Mouse (Mus musculus) kidney, embryonic 16.5 days (tissue): ENCODE measurements around the gene Nrip1. TPM values are rescaled to one million over a fixed set of nuclear protein-coding genes. Genes with fewer than 3 reads are reported as not detected.

Experiments used
- ATAC-seq: fragments of 200-750 bp; cut with Nextera tagmentation; 2 replicates; pipeline ENCODE4 v1.8.0; 2017; ENCODE audit warnings: moderate TSS enrichment; ENCODE audit not compliant: low FRiP score, low TSS enrichment
- H3K27ac ChIP-seq: fragments of 300-500 bp; sonication (generic); 2 replicates; pipeline ENCODE4 v1.5.1; 2014; ENCODE audit warnings: low read length
- H3K27me3 ChIP-seq: fragments of 300-500 bp; sonication (generic); 2 replicates; pipeline ENCODE4 v1.6.1; 2014; ENCODE audit warnings: low read length, control low read depth, mixed read lengths; ENCODE audit not compliant: insufficient read depth
- H3K36me3 ChIP-seq: fragments of 300-500 bp; sonication (generic); 2 replicates; pipeline ENCODE4 v1.6.1; 2014; ENCODE audit warnings: low read length, control low read depth, mixed read lengths; ENCODE audit not compliant: insufficient read depth
- H3K4me1 ChIP-seq: fragments of 300-500 bp; sonication (generic); 2 replicates; pipeline ENCODE4 v1.6.1; 2014; ENCODE audit warnings: low read length, control low read depth, mixed read lengths; ENCODE audit not compliant: insufficient read depth
- H3K4me2 ChIP-seq: fragments of 300-500 bp; sonication (generic); replicated peaks from 2 replicates; pipeline ENCODE4 v1.6.1; 2014; ENCODE audit warnings: low read depth, low read length
- H3K4me3 ChIP-seq: fragments of 300-500 bp; sonication (generic); 2 replicates; pipeline ENCODE4 v1.5.1; 2014; ENCODE audit warnings: mild to moderate bottlenecking, low read length
- H3K9ac ChIP-seq: fragments of 300-500 bp; sonication (generic); replicated peaks from 2 replicates; pipeline ENCODE4 v1.6.1; 2014; ENCODE audit warnings: low read length
- H3K9me3 ChIP-seq: fragments of 300-500 bp; sonication (generic); 2 replicates; pipeline ENCODE4 v1.6.1; 2016; ENCODE audit warnings: low read length, control low read depth
- WGBS: fragments of 180-500 bp; shearing (Covaris S2); extraction: QIAGEN DNeasy Blood & Tissue Kit; methylation state at CpG from one replicate; pipeline ENCODE4 v1.1.7; 2014; 5-methylcytosine and 5-hydroxymethylcytosine counted together
- polyA plus RNA-seq: library from polyadenylated mRNA; unstranded; fragments of >200 nt; fragmentation: Nextera tagmentation; extraction: Ambion mirVana; gene quantifications from 2 replicates; pipeline ENCODE4 v1.2.1, GENCODE M21; 2015

The Nrip1 gene
- polyA plus RNA-seq, 1 experiment from 2014 or later, result 49.3 TPM

DNA sequence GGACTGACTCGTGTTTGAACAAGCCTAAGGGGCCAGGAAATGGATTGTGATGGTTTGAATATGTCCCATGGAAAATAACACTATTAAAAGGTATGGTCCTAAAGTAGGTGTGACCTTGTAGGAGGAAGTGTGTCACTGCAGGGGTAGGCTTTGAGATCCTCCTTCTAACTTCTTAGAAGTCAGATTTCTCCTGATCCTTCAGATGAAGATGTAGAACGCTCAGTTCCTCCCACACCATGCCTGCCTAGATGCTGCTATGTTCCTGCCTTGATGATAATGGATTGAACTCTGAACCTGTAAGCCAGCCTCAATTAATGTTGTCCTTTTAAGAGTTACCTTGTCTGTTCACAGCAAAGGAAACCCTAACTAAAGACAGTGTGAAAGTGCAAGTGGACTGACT, 62.8 kb downstream of the Nrip1 start:
- H3K4me1 ChIP-seq, result no peaks in the 10 kb centered on the region
- 0 out of 2 replicates have a peak, but pooled peaks cover 5% of the 10 kb centered on the region for H3K36me3 ChIP-seq
- H3K9me3 ChIP-seq, result no peaks in the 10 kb centered on the region
- 74% methylated on average over 2 of the region's 2 CpGs for WGBS
- H3K4me3 ChIP-seq, result no peak overlapping the region
- H3K9ac ChIP-seq, result no peak overlapping the region
- H3K4me2 ChIP-seq, result no peak overlapping the region
- H3K27ac ChIP-seq, result no peak overlapping the region
- ATAC-seq, result no peak
- H3K27me3 ChIP-seq, result no peaks in the 10 kb centered on the region

DNA sequence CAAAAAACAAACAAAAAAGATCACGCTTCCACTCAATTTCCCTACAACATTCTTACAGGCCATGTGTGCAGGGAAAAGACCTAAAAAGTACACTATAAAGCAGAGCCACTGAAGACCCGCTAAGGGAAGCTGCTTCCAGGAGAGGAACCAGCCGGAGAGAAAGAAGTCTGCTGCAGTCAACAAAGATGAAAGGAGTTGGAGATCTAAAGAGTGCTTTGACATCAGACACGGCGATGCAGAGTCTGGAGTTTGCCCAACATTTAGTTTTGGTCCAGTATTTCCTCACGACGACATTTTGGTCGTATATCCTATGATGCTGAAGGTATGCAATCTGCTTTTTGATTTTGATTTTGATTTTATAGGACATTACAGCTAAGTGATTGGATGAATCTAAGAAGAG, 63.3 kb downstream of the Nrip1 start:
- no peaks in the 10 kb centered on the region for H3K27me3 ChIP-seq
- H3K4me1 ChIP-seq, result no peaks in the 10 kb centered on the region
- H3K4me2 ChIP-seq, result no peak overlapping the region
- no peak overlapping the region for H3K27ac ChIP-seq
- 0 out of 2 replicates have a peak, but pooled peaks cover 5% of the 10 kb centered on the region for H3K36me3 ChIP-seq
- no peak overlapping the region for H3K4me3 ChIP-seq
- no peak for ATAC-seq
- 66% methylated on average over 8 of the region's 8 CpGs for WGBS
- no peak overlapping the region for H3K9ac ChIP-seq
- no peaks in the 10 kb centered on the region for H3K9me3 ChIP-seq

DNA sequence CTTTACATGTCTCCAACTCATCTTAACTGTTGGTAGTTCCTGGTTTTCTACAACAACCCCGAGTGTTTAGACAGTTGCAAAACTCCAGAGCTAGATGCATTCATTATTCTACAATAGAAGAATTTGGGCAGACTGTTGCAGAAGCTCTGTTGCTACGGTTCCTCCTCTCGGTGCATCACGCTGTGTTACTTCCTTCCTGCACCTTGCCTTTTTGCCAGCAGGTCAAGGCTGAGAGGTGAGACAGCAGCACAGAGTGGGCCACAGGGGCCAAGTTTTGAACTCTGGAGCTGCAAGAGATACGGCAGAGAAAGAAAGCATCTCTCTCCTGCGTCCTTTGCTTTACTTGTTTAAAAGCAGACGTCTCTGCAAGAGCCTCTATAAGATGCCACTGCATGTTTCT, 64.3 kb downstream of the Nrip1 start:
- Histone ChIP-seq H3K27ac (no peak overlapping the region), H3K36me3 (0 out of 2 replicates have a peak, but pooled peaks cover 5% of the 10 kb centered on the region), H3K9me3 (no peaks in the 10 kb centered on the region), H3K27me3 (no peaks in the 10 kb centered on the region), H3K4me2 (no peak overlapping the region), H3K4me1 (no peaks in the 10 kb centered on the region), H3K9ac (no peak overlapping the region), H3K4me3 (no peak overlapping the region)
- whole genome bisulfite sequencing, result 83% methylated on average over 7 of the region's 7 CpGs
- ATAC-seq, result no peak

DNA sequence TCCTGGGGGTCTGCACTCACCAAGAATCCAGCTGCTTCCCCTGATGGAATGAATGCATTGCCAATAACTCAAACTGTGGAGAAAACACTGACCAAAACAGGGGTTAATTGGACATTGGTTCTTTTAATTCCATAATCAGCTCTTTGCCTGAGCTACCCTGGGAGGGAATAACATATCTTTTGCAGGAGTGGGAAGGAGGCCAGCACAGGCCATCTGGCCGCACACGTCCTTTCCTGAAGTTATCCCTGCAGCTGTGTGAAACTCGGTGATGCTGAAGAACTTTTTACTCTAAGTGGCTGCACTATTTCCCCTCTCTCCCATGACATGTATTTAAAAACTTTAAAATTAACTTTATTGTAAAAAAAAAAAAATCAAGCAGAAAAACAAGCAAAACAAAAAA, 66.6 kb downstream of the Nrip1 start:
- no peak for ATAC-seq
- H3K9me3 ChIP-seq, result no peaks in the 10 kb centered on the region
- H3K27ac ChIP-seq, result no peak overlapping the region
- 0 out of 2 replicates have a peak, but pooled peaks cover 5% of the 10 kb centered on the region for H3K36me3 ChIP-seq
- no peaks in the 10 kb centered on the region for H3K4me1 ChIP-seq
- no peak overlapping the region for H3K4me2 ChIP-seq
- no peak overlapping the region for H3K9ac ChIP-seq
- no peak overlapping the region for H3K4me3 ChIP-seq
- WGBS, result 70% methylated on average over 3 of the region's 3 CpGs
- no peaks in the 10 kb centered on the region for H3K27me3 ChIP-seq

DNA sequence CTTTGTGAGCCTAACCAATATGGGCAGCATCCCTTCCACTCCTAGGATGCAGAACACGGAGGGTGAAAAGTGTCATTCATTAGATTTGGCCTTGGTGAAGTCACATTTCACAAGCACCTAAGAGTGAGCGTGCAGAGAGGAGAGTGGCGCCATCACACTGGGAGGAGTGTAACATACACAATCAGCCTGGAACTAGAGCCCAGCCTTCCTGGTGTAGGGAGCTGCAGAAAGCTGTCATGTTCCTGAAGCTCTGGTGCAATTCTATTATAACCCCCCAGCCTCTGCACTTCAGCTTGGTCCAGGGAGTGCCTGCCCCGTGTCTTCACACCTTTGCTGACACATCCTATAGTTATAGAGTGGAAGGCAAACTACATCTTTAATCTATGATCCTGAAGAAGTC, 67.2 kb downstream of the Nrip1 start:
- H3K36me3 ChIP-seq, result 0 out of 2 replicates have a peak, but pooled peaks cover 5% of the 10 kb centered on the region
- H3K9ac ChIP-seq, result no peak overlapping the region
- H3K4me3 ChIP-seq, result no peak overlapping the region
- WGBS, result 91% methylated on average over 4 of the region's 4 CpGs
- no peak overlapping the region for H3K4me2 ChIP-seq
- H3K4me1 ChIP-seq, result 0 out of 2 replicates have a peak, but pooled peaks cover 2% of the 10 kb centered on the region
- no peaks in the 10 kb centered on the region for H3K27me3 ChIP-seq
- H3K9me3 ChIP-seq, result no peaks in the 10 kb centered on the region
- no peak overlapping the region for H3K27ac ChIP-seq
- no peak for ATAC-seq

DNA sequence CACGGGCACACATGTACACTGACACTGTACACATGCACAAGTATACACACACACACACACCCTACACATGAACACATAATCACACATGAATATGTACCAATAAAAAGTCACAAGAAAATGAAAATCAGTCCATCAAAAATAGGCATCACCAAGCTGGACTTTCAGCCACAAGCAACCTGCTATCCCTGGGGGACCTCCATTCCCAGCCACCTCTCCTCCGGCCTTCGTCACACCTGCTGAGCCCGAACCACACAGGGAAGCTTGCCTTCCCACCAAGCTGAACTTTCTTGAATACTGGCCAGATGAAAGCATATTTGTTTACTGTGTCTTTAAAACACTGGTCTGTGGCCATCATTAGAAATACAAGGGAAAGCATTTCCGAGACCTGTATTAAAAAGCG, 70.2 kb downstream of the Nrip1 start:
- 88% methylated on average over 6 of the region's 6 CpGs for WGBS
- 0 out of 2 replicates have a peak, but pooled peaks cover 4% of the 10 kb centered on the region for H3K4me1 ChIP-seq
- H3K27me3 ChIP-seq, result no peaks in the 10 kb centered on the region
- H3K4me3 ChIP-seq, result no peak overlapping the region
- no peak overlapping the region for H3K27ac ChIP-seq
- no peak for ATAC-seq
- no peak overlapping the region for H3K4me2 ChIP-seq
- H3K9ac ChIP-seq, result no peak overlapping the region
- no peaks in the 10 kb centered on the region for H3K36me3 ChIP-seq
- H3K9me3 ChIP-seq, result no peaks in the 10 kb centered on the region

DNA sequence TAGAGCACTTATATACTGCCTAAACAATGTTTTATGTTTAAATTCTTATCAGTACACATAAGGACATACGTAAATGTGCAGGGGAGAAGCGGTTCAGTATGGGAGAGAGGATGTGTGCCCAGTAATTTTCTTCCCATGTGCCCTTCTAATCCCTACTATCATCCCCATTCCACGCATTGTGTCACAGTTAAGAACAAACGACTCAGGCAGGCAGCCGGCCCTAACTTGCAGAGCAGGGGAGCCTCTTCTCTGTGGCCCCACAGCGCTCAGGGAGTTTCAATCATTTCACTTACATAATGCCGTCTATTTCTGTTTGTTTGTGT, 71.9 kb downstream of the Nrip1 start:
- Histone ChIP-seq H3K27ac (no peak overlapping the region), H3K36me3 (no peaks in the 10 kb centered on the region), H3K9ac (no peak overlapping the region), H3K4me2 (no peak overlapping the region), H3K27me3 (no peaks in the 10 kb centered on the region), H3K9me3 (no peaks in the 10 kb centered on the region), H3K4me3 (no peak overlapping the region), H3K4me1 (0 out of 2 replicates have a peak, but pooled peaks cover 4% of the 10 kb centered on the region)
- ATAC-seq, result no peak
- 79% methylated on average over 7 of the region's 7 CpGs for WGBS

DNA sequence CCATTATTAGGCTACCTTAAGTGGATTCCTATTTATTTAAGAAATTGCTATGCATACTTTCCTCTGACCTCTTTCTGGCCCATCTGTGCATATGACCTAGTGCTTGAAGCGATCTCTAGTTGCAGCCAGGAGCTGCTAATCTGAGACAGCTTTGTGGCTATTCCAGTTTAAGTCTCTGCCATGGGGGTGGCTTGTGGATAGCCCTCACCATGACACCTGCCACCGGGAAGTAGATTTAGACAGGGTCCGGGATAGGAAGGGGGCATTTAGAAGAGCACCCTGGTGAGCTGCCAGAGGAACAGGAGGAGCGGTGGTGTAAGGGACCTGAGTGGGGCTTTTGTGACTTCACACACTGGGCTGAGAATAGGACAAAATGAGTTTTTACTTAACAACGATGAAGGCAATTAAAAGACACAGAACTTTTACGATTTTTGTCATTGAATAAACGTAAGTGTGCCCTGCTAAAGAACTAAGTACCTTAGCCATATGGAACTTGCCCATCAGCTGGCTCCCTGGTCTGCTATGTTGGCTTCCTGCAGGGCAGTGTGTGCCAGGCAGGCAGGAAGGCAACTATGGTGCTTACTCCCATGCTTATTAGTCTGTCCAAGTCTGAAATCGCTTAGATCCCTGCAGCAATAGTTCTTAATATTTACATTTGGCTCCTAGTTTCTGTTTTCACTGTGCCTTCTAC, 72.4 kb downstream of the Nrip1 start:
- Histone ChIP-seq H3K36me3 (no peaks in the 10 kb centered on the region), H3K4me2 (no peak overlapping the region), H3K9me3 (no peaks in the 10 kb centered on the region), H3K27ac (no peak overlapping the region), H3K9ac (no peak overlapping the region), H3K27me3 (no peaks in the 10 kb centered on the region), H3K4me3 (no peak overlapping the region), H3K4me1 (0 out of 2 replicates have a peak, but pooled peaks cover 4% of the 10 kb centered on the region)
- WGBS, result 78% methylated on average over 8 of the region's 8 CpGs
- ATAC-seq, result no peak

DNA sequence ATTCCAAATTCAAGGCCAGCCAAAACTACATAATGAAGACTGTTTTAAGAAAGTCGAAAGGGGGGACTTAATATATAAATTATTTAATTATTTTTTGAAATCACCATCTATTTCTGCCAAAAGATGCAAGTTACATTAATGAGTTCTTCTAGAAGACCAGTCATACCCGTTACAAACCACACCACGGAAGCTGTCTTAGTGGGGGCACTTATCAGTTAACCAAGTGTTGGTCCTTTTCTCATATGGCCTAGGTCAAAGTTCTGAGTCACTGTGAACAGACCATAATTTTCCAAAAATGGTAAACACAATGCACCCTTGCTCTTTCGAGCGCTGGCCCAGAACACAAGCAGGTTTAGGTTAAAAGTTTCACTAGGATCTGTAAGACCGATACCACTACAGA, 73.2 kb downstream of the Nrip1 start:
- Histone ChIP-seq H3K36me3 (no peaks in the 10 kb centered on the region), H3K4me3 (no peak overlapping the region), H3K9ac (no peak overlapping the region), H3K27me3 (no peaks in the 10 kb centered on the region), H3K4me2 (no peak overlapping the region), H3K27ac (no peak overlapping the region), H3K4me1 (0 out of 2 replicates have a peak, but pooled peaks cover 4% of the 10 kb centered on the region), H3K9me3 (no peaks in the 10 kb centered on the region)
- 93% methylated on average over 6 of the region's 6 CpGs for WGBS
- ATAC-seq, result no peak

DNA sequence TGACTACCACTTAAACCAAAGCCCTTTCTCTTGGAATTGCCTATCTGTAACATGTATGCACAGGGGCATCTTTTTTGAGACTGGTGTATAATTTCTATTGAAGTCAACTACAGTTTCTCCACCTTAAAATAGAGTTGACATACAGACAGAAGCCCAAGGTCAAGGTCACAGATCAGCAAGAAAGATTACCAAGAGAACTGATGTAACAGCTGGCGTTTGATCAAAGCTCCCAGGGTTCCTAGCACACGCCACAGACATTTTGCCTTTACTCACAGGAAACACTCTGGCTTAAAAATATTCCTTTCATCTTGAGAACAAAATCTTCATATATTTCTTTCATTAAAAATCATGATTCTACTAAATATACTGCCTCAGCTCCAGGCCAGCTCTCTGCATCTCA, 74.1 kb downstream of the Nrip1 start:
- no peak overlapping the region for H3K4me3 ChIP-seq
- no peak for ATAC-seq
- H3K27ac ChIP-seq, result no peak overlapping the region
- no peaks in the 10 kb centered on the region for H3K9me3 ChIP-seq
- WGBS, result 53% methylated on average over 2 of the region's 2 CpGs
- H3K9ac ChIP-seq, result no peak overlapping the region
- H3K36me3 ChIP-seq, result peaks cover 3% of the 10 kb centered on the region; the same call in 1 of the 2 replicates
- H3K4me2 ChIP-seq, result no peak overlapping the region
- no peaks in the 10 kb centered on the region for H3K27me3 ChIP-seq
- H3K4me1 ChIP-seq, result 0 out of 2 replicates have a peak, but pooled peaks cover 4% of the 10 kb centered on the region
